17 mouse cellular contexts compared by ENCODE assay signal in genomic region chr16:8700586-8700985, GRCm38 (mm10). TPM values are rescaled to one million over a fixed set of nuclear protein-coding genes. Genes with fewer than 3 reads are reported as not detected.
DNase-seq lines count a peak whose midpoint lies in the region; ATAC-seq and TF ChIP-seq lines count a peak whose summit lies in the region.
"Had no signal": no experiment of that assay in that cellular context is flagged by ENCODE, and none has a peak within 500 bp of the region (broad histone marks: within the 10 kb centered on the region; RNA-seq: fewer than 3 reads in every experiment).

No protein-coding gene starts in this region.

- H3K9ac ChIP-seq in forebrain, embryonic 14.5 days (ENCODE audit: low read length) = no peak overlapping the region
- no peak overlapping the region for H3K9ac ChIP-seq in forebrain, embryonic 15.5 days (replicated peaks)
- no peak overlapping the region for H3K9ac ChIP-seq in midbrain, embryonic 14.5 days (replicated peaks; ENCODE audit: low read length)
- H3K9ac ChIP-seq in midbrain, embryonic 16.5 days (ENCODE audit: low read depth, low read length) = no peak overlapping the region
- H3K9ac ChIP-seq: embryonic facial prominence, embryonic 13.5 days; limb, embryonic 15.5 days had no signal

- H3K9me3 ChIP-seq in forebrain, embryonic 14.5 days (replicated peaks; ENCODE audit: control insufficient read depth, low read length) = no peaks in the 10 kb centered on the region
- H3K9me3 ChIP-seq in forebrain, embryonic 15.5 days = no peaks in the 10 kb centered on the region
- no peaks in the 10 kb centered on the region for H3K9me3 ChIP-seq in midbrain, embryonic 14.5 days (ENCODE audit: control insufficient read depth, low read length)
- no peaks in the 10 kb centered on the region for H3K9me3 ChIP-seq in midbrain, embryonic 16.5 days (replicated peaks; ENCODE audit: control insufficient read depth, low read length, poor library complexity, severe bottlenecking)
- H3K9me3 ChIP-seq: embryonic facial prominence, embryonic 13.5 days; forebrain, embryonic 10.5 days; hindbrain, embryonic 10.5 days; limb, embryonic 15.5 days; midbrain, embryonic 10.5 days had no signal

- H3K27me3 ChIP-seq in forebrain, embryonic 14.5 days (replicated peaks; ENCODE audit: control insufficient read depth, insufficient read depth, low read length) = no peaks in the 10 kb centered on the region
- no peaks in the 10 kb centered on the region for H3K27me3 ChIP-seq in forebrain, embryonic 15.5 days
- no peaks in the 10 kb centered on the region for H3K27me3 ChIP-seq in midbrain, embryonic 14.5 days (ENCODE audit: control insufficient read depth, insufficient read depth, low read length)
- H3K27me3 ChIP-seq in midbrain, embryonic 16.5 days (ENCODE audit: control insufficient read depth, insufficient read depth, low read depth, low read length) = no peaks in the 10 kb centered on the region
- H3K27me3 ChIP-seq in kidney, adult 2 months (replicated peaks; ENCODE audit: control insufficient read depth, insufficient read depth, low read length) = no peaks in the 10 kb centered on the region
- H3K27me3 ChIP-seq: embryonic facial prominence, embryonic 13.5 days; limb, embryonic 15.5 days had no signal

- no peak overlapping the region for H3K4me3 ChIP-seq in forebrain, embryonic 14.5 days (ENCODE audit: low read depth, low read length)
- no peak overlapping the region for H3K4me3 ChIP-seq in forebrain, embryonic 15.5 days
- no peak overlapping the region for H3K4me3 ChIP-seq in midbrain, embryonic 14.5 days (replicated peaks; ENCODE audit: low read depth, low read length)
- no peak overlapping the region for H3K4me3 ChIP-seq in midbrain, embryonic 16.5 days (ENCODE audit: low read depth, low read length)
- H3K4me3 ChIP-seq in kidney, adult 2 months (ENCODE audit: insufficient read depth, low read depth, low read length) = no peak overlapping the region
- H3K4me3 ChIP-seq: embryonic facial prominence, embryonic 13.5 days; forebrain, embryonic 10.5 days; hindbrain, embryonic 10.5 days; limb, embryonic 15.5 days; midbrain, embryonic 10.5 days had no signal

- no peak overlapping the region for H3K27ac ChIP-seq in forebrain, embryonic 14.5 days (ENCODE audit: low read depth, low read length)
- no peak overlapping the region for H3K27ac ChIP-seq in forebrain, embryonic 15.5 days (replicated peaks)
- H3K27ac ChIP-seq in midbrain, embryonic 14.5 days (replicated peaks; ENCODE audit: low read depth, low read length) = no peak overlapping the region
- no peak overlapping the region for H3K27ac ChIP-seq in midbrain, embryonic 16.5 days (ENCODE audit: low read length)
- H3K27ac ChIP-seq in kidney, adult 2 months (ENCODE audit: insufficient read depth, low read depth, low read length) = no peak overlapping the region
- H3K27ac ChIP-seq: embryonic facial prominence, embryonic 13.5 days; forebrain, embryonic 10.5 days; hindbrain, embryonic 10.5 days; limb, embryonic 15.5 days; midbrain, embryonic 10.5 days had no signal

- DNase-seq in forebrain, embryonic 14.5 days (ENCODE audit: low spot score) = peak; percentile 25
- peak; percentile 23 for DNase-seq in midbrain, embryonic 14.5 days
- peak; percentile 82 for DNase-seq in kidney, adult 2 months
- peak; percentile 84 to 86 for DNase-seq in kidney, postnatal 36 days
- DNase-seq: adrenal gland, postnatal 14 days; lung, postnatal 14 days had no signal

- H3K4me2 ChIP-seq in forebrain, embryonic 14.5 days (ENCODE audit: low read length) = no peak overlapping the region
- no peak overlapping the region for H3K4me2 ChIP-seq in forebrain, embryonic 15.5 days (replicated peaks)
- H3K4me2 ChIP-seq in midbrain, embryonic 14.5 days (ENCODE audit: low read length) = no peak overlapping the region
- H3K4me2 ChIP-seq in midbrain, embryonic 16.5 days (ENCODE audit: low read length) = no peak overlapping the region
- H3K4me2 ChIP-seq: embryonic facial prominence, embryonic 13.5 days; limb, embryonic 15.5 days had no signal

- WGBS in forebrain, embryonic 14.5 days = 87% methylated on average over 3 of the region's 3 CpGs
- 78% methylated on average over 3 of the region's 3 CpGs for WGBS in forebrain, embryonic 15.5 days
- WGBS in midbrain, embryonic 14.5 days = 91% methylated on average over 3 of the region's 3 CpGs
- WGBS in midbrain, embryonic 16.5 days = 90% methylated on average over 3 of the region's 3 CpGs
- 51% methylated on average over 3 of the region's 3 CpGs for WGBS in kidney, adult 2 months

- no peaks in the 10 kb centered on the region for H3K4me1 ChIP-seq in forebrain, embryonic 14.5 days (ENCODE audit: control insufficient read depth, insufficient read depth, low read length)
- no peaks in the 10 kb centered on the region for H3K4me1 ChIP-seq in forebrain, embryonic 15.5 days
- H3K4me1 ChIP-seq in midbrain, embryonic 14.5 days (ENCODE audit: control insufficient read depth, insufficient read depth, low read length) = no peaks in the 10 kb centered on the region
- no peaks in the 10 kb centered on the region for H3K4me1 ChIP-seq in midbrain, embryonic 16.5 days (ENCODE audit: control insufficient read depth, insufficient read depth, low read length)
- peaks cover 5% of the 10 kb centered on the region; the same call in 1 of the 2 replicates for H3K4me1 ChIP-seq in kidney, adult 2 months (ENCODE audit: control insufficient read depth, insufficient read depth, low read length)
- H3K4me1 ChIP-seq: embryonic facial prominence, embryonic 13.5 days; forebrain, embryonic 10.5 days; hindbrain, embryonic 10.5 days; limb, embryonic 15.5 days; midbrain, embryonic 10.5 days had no signal

- no peak for TF ChIP-seq CTCF in kidney, adult 2 months (conservative IDR thresholded peaks at IDR 0.05; ENCODE audit: insufficient read depth, insufficient read length, low read depth, low read length)

- H3K36me3 ChIP-seq in forebrain, embryonic 14.5 days (ENCODE audit: control insufficient read depth, insufficient read depth, low read length) = peaks cover 93% of the 10 kb centered on the region
- H3K36me3 ChIP-seq in forebrain, embryonic 15.5 days = peaks cover 90% of the 10 kb centered on the region
- peaks cover 97% of the 10 kb centered on the region for H3K36me3 ChIP-seq in midbrain, embryonic 14.5 days (ENCODE audit: control insufficient read depth, insufficient read depth, low read length)
- peaks cover 57% of the 10 kb centered on the region for H3K36me3 ChIP-seq in midbrain, embryonic 16.5 days (ENCODE audit: control insufficient read depth, insufficient read depth, low read length)
- H3K36me3 ChIP-seq in kidney, adult 2 months (ENCODE audit: control insufficient read depth, insufficient read depth, low read length) = peaks cover 22% of the 10 kb centered on the region

- no peak for TF ChIP-seq POLR2A in kidney, adult 2 months (IDR thresholded peaks at IDR 0.05; ENCODE audit: low read depth, low read length)

- ATAC-seq in forebrain, embryonic 14.5 days = no peak
- ATAC-seq in forebrain, embryonic 15.5 days (replicated peaks) = no peak
- no peak for ATAC-seq in midbrain, embryonic 14.5 days (ENCODE audit: low FRiP score, low TSS enrichment)
- ATAC-seq in midbrain, embryonic 16.5 days = no peak
- ATAC-seq in activated CD4-positive, CD25-positive, alpha-beta regulatory T cell, adult 4 months = no peak

RNA-seq across cellular contexts. Expression of gene Gm5767, which starts 20.0 kb away (rescaled TPM):
- polyA plus RNA-seq in forebrain, embryonic 14.5 days (2014; fragmentation: Nextera tagmentation; extraction: Ambion mirVana) = not detected in 2 replicates
- polyA plus RNA-seq in forebrain, embryonic 15.5 days (2015; fragmentation: Nextera tagmentation; extraction: Ambion mirVana) = not detected in 2 replicates
- not detected in 2 replicates for polyA plus RNA-seq in midbrain, embryonic 14.5 days (2014; fragmentation: Nextera tagmentation; extraction: Ambion mirVana)
- not detected in 2 replicates for polyA plus RNA-seq in midbrain, embryonic 16.5 days (2015; fragmentation: Nextera tagmentation; extraction: Ambion mirVana)
- polyA plus RNA-seq in kidney, adult 2 months (2012; rRNA removed) = 0.56 and 0.64 TPM in 2 replicates
- polyA plus RNA-seq in activated CD4-positive, CD25-positive, alpha-beta regulatory T cell, adult 4 months (2017; shearing (Covaris generic)) = not detected
- polyA plus RNA-seq: C2C12; embryonic facial prominence, embryonic 13.5 days; heart, embryonic 14.5 days; hindbrain, embryonic 10.5 days; intestine, embryonic 14.5 days; midbrain, embryonic 10.5 days had no signal

RNA-seq across cellular contexts. Expression of gene Carhsp1, which starts 28.6 kb away (rescaled TPM):
- 84.0 and 95.0 TPM in 2 replicates for polyA plus RNA-seq in forebrain, embryonic 14.5 days (2014; fragmentation: Nextera tagmentation; extraction: Ambion mirVana)
- 183 and 199 TPM in 2 replicates for polyA plus RNA-seq in forebrain, embryonic 15.5 days (2015; fragmentation: Nextera tagmentation; extraction: Ambion mirVana)
- polyA plus RNA-seq in midbrain, embryonic 14.5 days (2014; fragmentation: Nextera tagmentation; extraction: Ambion mirVana) = 76.4 and 149 TPM in 2 replicates
- 157 and 181 TPM in 2 replicates for polyA plus RNA-seq in midbrain, embryonic 16.5 days (2015; fragmentation: Nextera tagmentation; extraction: Ambion mirVana)
- polyA plus RNA-seq in kidney, adult 2 months (2012; rRNA removed) = 55.0 and 56.1 TPM in 2 replicates
- polyA plus RNA-seq in activated CD4-positive, CD25-positive, alpha-beta regulatory T cell, adult 4 months (2017; shearing (Covaris generic)) = 10 to 100 TPM; 25.6 to 32.1 TPM

Comparison
In these comparisons a context has a peak if more than half of its experiments do, and no peak if none do; other contexts are left out.
1. DNase-seq: peak in every context shown above with its lines; median percentile 85 in kidney, postnatal 36 days; 82 in kidney, adult 2 months; 25 in forebrain, embryonic 14.5 days; 23 in midbrain, embryonic 14.5 days.